Mouse (Mus musculus) intestine, embryonic 16.5 days (tissue): ENCODE data around the gene Dlgap4. TPM values are rescaled to one million over a fixed set of nuclear protein-coding genes. Genes with fewer than 3 reads are reported as not detected.

Experiments used
- ATAC-seq: fragments of 200-750 bp; cut with Nextera tagmentation; 2 replicates; pipeline ENCODE4 v1.8.0; 2017; ENCODE audit warnings: moderate TSS enrichment, moderate library complexity
- H3K27ac ChIP-seq: fragments of 300-500 bp; sonication (generic); 2 replicates; pipeline ENCODE4 v1.5.1; 2014; ENCODE audit warnings: mild to moderate bottlenecking, low read length
- H3K27me3 ChIP-seq: fragments of 300-500 bp; sonication (generic); replicated peaks from 2 replicates; pipeline ENCODE4 v1.6.1; 2014; ENCODE audit warnings: low read length, control low read depth, mixed read lengths; ENCODE audit not compliant: control insufficient read depth, insufficient read depth
- H3K36me3 ChIP-seq: fragments of 300-500 bp; sonication (generic); 2 replicates; pipeline ENCODE4 v1.6.1; 2014; ENCODE audit warnings: low read length, control low read depth; ENCODE audit not compliant: control insufficient read depth, insufficient read depth
- H3K4me1 ChIP-seq: fragments of 300-500 bp; sonication (generic); 2 replicates; pipeline ENCODE4 v1.6.1; 2014; ENCODE audit warnings: low read length, control low read depth, mixed read lengths; ENCODE audit not compliant: control insufficient read depth, insufficient read depth
- H3K4me2 ChIP-seq: fragments of 300-500 bp; sonication (generic); 2 replicates; pipeline ENCODE4 v1.6.1; 2014; ENCODE audit warnings: low read depth, low read length, control low read depth
- H3K4me3 ChIP-seq: fragments of 300-500 bp; sonication (generic); 2 replicates; pipeline ENCODE4 v1.5.1; 2014; ENCODE audit warnings: mild to moderate bottlenecking, low read length
- H3K9ac ChIP-seq: fragments of 300-500 bp; sonication (generic); 2 replicates; pipeline ENCODE4 v1.6.1; 2014; ENCODE audit warnings: low read depth, low read length
- H3K9me3 ChIP-seq: fragments of 300-500 bp; sonication (generic); 2 replicates; pipeline ENCODE4 v1.6.1; 2016; ENCODE audit warnings: low read length, control low read depth; ENCODE audit not compliant: control insufficient read depth
- WGBS: fragments of 180-500 bp; shearing (Covaris S2); extraction: QIAGEN DNeasy Blood & Tissue Kit; methylation state at CpG from one replicate; pipeline ENCODE4 v1.1.7; 2014; 5-methylcytosine and 5-hydroxymethylcytosine counted together
- polyA plus RNA-seq: library from polyadenylated mRNA; unstranded; fragments of >200 nt; fragmentation: Nextera tagmentation; extraction: Ambion mirVana; gene quantifications from 2 replicates; pipeline ENCODE4 v1.2.1, GENCODE M21; 2015

Dlgap4 gene
- polyA plus RNA-seq, 1 experiment from 2014 or later = 52.6 TPM

DNA sequence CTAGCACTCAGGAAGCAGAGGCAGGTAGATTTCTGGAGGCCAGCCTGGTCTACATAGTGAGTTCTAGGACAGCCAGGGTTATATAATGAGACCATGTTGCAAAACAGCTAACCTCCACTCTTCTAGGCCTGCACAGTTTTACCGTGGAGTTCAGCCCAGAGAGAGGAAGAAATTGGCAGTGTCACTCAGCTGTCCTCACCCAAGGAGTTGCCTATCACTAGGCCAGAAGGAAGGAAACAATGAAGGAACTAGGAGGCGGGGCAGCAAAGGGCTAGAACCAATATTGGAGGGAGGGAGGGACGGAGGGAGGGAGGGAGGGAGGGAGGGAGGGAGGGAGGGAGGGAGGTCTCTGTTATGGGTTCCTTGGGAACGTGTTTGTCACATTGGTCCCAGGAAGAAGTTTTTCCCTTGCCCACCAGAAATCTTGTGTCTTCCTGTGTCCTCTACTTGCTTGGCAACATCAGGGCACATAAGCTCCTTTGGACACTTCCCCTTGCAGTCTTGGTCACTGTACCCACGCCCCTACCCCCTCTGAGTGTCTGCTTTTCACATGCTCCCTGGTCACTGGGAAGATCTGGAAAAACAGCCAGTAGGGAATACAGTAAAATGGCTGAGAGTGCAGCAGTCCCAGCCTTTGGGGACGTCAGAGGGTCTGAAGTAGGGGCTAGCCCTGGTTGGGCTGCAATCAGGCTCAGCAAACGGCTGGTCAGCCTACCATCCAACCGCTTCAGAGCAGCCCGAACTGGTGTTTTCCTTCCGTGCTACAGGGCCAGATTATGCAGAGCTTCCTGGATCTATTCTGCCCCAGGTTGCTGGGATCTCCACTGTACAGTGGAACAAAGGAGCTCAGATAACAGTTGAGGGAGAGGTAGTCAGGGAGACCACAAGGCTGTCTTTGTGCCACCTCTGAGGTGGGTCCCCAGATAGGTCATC is 116.3 kb downstream of the Dlgap4 start:
- Histone ChIP-seq H3K4me3 (peak overlapping the region; percentile 26), H3K9me3 (no peaks in the 10 kb centered on the region), H3K4me2 (peak overlapping the region; percentile 45), H3K9ac (peak overlapping the region; percentile 32), H3K27ac (peak overlapping the region; percentile 72), H3K4me1 (peaks cover 63% of the 10 kb centered on the region), H3K27me3 (no peaks in the 10 kb centered on the region), H3K36me3 (no peaks in the 10 kb centered on the region)
- ATAC-seq = peak; percentile 22; the same call in 1 of the 2 replicates
- 47% methylated on average over 9 of the region's 10 CpGs for WGBS

DNA sequence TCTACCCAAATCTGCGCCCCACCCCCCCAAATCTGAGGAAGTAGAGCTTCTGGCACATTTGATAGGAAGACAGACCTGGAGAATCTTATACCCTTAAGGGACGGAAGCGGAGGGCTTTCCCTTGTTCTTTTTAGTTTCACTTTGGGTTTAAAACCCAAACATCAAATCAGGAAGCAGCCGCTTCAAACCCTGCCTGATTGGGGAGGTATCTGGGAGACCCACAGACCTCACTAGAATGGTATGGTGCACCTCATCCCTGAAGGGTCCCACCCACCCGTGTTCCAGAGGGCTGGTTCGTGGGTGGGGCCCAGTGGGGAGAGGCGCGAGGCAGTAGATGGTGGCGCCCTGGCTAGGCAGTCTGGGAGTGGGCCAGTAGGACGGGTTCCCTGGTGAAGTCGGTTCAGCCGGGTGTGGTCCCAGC is 117.0 kb downstream of the Dlgap4 start:
- Histone ChIP-seq H3K4me2 (peak overlapping the region; percentile 45), H3K9me3 (no peaks in the 10 kb centered on the region), H3K4me3 (peak overlapping the region; percentile 26), H3K4me1 (peaks cover 58% of the 10 kb centered on the region), H3K27me3 (no peaks in the 10 kb centered on the region), H3K9ac (peak overlapping the region; percentile 52), H3K36me3 (no peaks in the 10 kb centered on the region), H3K27ac (peak overlapping the region; percentile 72)
- 0 out of 2 replicates have a peak, but pooled peaks have one; percentile 4 for ATAC-seq
- WGBS = 57% methylated on average over 12 of the region's 12 CpGs

DNA sequence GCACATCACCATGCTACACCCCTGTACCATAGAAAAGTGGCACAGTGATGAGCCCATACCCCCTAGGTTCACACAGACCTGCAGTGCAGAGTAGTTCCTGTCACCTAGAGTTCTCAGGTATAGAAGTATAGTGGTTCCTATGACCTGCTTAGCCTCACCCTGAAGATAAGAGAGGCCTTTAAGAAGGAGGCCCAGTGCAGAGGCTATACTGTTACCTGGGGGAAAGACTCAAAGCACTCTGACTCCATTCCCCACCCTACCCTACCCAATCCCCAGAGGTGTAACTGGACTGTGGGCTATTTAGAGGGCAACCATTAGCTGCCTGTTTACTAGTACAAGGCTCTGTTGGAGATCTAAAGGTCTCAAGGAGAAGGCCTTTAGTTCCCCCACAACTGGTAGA is 118.1 kb downstream of the Dlgap4 start:
- no peak overlapping the region for H3K4me3 ChIP-seq

DNA sequence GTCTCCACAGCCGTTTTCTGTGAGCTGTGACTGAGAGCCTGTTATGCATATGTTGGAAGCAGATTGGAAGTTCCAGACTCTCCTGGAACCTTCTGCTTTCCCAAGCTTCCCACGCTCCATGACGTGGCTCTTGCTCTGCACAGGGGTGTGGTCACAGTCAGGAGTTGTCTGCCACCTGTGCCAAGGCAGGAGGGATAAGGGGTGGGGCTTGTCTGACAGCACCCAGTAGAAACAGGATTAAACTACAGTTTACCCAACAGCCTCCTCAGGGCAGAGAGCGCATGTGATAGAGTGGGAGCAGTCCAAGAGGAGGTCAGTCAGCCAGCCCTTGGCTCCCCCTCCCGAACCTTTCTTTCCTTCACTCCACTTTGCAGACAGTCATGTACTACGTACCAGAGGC is 118.6 kb downstream of the Dlgap4 start:
- no peak overlapping the region for H3K4me3 ChIP-seq
- WGBS = 51% methylated on average over 6 of the region's 6 CpGs
- H3K27me3 ChIP-seq = no peaks in the 10 kb centered on the region
- H3K9me3 ChIP-seq = no peaks in the 10 kb centered on the region
- H3K9ac ChIP-seq = no peak overlapping the region
- ATAC-seq = peak; percentile 87
- H3K4me2 ChIP-seq = 0 out of 2 replicates have a peak overlapping the region, but pooled peaks have one; percentile 11
- H3K27ac ChIP-seq = peak overlapping the region; percentile 88
- no peaks in the 10 kb centered on the region for H3K36me3 ChIP-seq
- peaks cover 57% of the 10 kb centered on the region for H3K4me1 ChIP-seq

More for the DNA sequence above, 118.1 kb downstream of the Dlgap4 start:
- Histone ChIP-seq H3K27ac (peak overlapping the region; percentile 88), H3K9me3 (no peaks in the 10 kb centered on the region), H3K36me3 (no peaks in the 10 kb centered on the region), H3K4me1 (peaks cover 58% of the 10 kb centered on the region), H3K4me2 (0 out of 2 replicates have a peak overlapping the region, but pooled peaks have one; percentile 11), H3K27me3 (no peaks in the 10 kb centered on the region), H3K9ac (no peak overlapping the region)
- ATAC-seq = peak; percentile 65

DNA sequence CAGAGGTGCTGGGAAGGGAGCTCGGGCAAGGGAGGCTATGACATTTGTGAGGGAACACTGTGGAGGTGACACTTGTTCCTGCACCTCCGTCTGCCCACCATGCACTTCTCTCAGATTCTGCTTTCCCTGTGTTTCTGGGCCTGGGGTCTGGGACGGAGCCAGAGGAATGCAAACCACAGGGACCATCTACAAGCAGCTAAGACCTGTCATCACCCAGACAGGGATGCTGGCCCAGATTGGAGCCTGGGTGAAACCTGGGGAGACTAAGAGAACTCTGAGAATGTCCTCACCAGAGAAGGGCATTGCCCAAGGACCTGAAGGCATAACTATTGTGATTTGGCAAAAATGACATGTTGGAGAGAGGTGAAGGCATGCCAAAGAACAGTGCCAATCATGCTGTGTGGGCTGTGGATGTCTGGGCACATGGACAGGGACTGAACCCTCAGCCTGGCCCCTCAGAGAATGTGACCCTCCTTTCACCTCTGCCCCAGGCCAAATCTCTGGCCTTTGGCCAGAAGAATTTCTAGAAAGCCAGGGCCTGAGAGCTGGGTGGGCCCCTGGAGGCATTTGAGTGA is 122.3 kb downstream of the Dlgap4 start:
- Histone ChIP-seq H3K27me3 (no peaks in the 10 kb centered on the region), H3K36me3 (no peaks in the 10 kb centered on the region), H3K4me1 (peaks cover 42% of the 10 kb centered on the region), H3K9me3 (no peaks in the 10 kb centered on the region), H3K9ac (no peak overlapping the region; the same call in 1 of the 2 replicates), H3K4me3 (no peak overlapping the region), H3K27ac (no peak overlapping the region), H3K4me2 (no peak overlapping the region)
- no peak for ATAC-seq
- WGBS = 79% methylated on average over 3 of the region's 3 CpGs

DNA sequence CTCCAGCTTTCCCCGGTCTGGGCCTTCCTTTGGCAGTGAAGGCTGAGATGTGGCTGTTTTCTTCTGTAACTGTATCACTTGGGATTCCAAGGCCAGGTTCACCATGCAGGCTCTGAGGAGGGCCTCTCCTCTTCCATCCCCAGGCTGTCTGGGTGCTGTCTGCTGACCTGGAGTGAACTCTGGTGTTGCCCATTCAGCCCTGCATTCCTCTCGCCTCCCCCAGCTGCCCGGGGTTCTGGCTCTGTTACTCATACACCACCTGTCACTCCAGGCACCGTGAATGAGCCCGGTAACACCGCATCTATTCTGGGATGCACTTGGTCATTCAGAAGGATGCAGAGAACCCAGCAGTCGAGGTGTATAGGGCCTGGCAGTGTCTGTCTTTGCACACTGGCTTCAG is 123.3 kb downstream of the Dlgap4 start:
- H3K9me3 ChIP-seq = no peaks in the 10 kb centered on the region
- no peaks in the 10 kb centered on the region for H3K36me3 ChIP-seq
- H3K9ac ChIP-seq = no peak overlapping the region
- H3K27me3 ChIP-seq = no peaks in the 10 kb centered on the region
- no peak overlapping the region for H3K4me3 ChIP-seq
- no peak overlapping the region for H3K4me2 ChIP-seq
- H3K27ac ChIP-seq = no peak overlapping the region
- ATAC-seq = no peak
- peaks cover 43% of the 10 kb centered on the region for H3K4me1 ChIP-seq
- WGBS = 36% methylated on average over 7 of the region's 7 CpGs

DNA sequence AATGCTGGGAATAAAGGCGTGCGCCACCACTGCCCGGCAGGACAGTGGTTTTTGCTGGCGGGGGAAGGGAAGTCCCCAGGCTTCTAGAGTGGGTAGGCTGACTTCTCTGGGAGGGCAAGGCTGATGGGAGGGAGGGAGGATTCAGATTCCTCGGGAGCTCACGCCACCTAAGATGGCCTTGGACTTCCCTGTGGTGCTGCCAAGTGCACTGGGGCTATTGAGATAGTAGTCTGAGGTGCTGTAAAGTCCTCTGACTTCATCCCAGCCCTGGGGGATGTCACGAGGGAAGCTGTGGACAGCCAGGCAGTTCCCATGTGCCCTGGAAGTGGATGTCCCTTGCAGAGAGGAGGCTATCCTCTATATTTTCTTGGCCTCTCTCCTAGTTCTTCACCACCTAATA is 124.5 kb downstream of the Dlgap4 start:
- Histone ChIP-seq H3K27me3 (no peaks in the 10 kb centered on the region), H3K27ac (no peak overlapping the region), H3K9ac (no peak overlapping the region), H3K9me3 (no peaks in the 10 kb centered on the region), H3K4me1 (peaks cover 42% of the 10 kb centered on the region), H3K4me3 (no peak overlapping the region), H3K4me2 (no peak overlapping the region), H3K36me3 (no peaks in the 10 kb centered on the region)
- ATAC-seq = peak; percentile 45
- WGBS = 70% methylated on average over 7 of the region's 7 CpGs

DNA sequence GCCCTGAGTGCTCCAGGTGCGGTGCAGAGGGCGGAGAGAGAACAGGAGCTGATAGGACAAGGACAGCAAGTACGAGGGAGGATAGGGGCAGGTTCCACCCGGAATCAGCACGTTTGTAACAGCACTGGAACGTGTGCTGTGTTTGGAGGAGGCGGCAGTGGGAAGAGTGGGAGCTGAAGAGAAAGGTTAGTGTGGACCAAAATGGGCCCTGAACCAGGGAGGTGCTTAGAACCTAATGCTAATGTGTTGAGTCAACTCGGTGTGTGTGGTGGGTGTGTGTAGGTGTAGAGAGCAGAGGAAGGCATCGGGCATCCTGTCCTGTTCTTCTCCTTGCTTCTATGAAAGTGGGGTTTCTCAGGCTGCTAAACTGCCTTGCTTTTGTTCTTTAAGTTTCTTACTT is 127.8 kb downstream of the Dlgap4 start:
- H3K9ac ChIP-seq = 0 out of 2 replicates have a peak overlapping the region, but pooled peaks have one; percentile 14
- no peak overlapping the region for H3K4me3 ChIP-seq
- peaks cover 33% of the 10 kb centered on the region for H3K4me1 ChIP-seq
- H3K4me2 ChIP-seq = no peak overlapping the region
- 64% methylated on average over 9 of the region's 9 CpGs for WGBS
- no peaks in the 10 kb centered on the region for H3K27me3 ChIP-seq
- H3K9me3 ChIP-seq = no peaks in the 10 kb centered on the region
- peak; percentile 14; the same call in 1 of the 2 replicates for ATAC-seq
- no peak overlapping the region for H3K27ac ChIP-seq
- H3K36me3 ChIP-seq = 0 out of 2 replicates have a peak, but pooled peaks cover 3% of the 10 kb centered on the region

DNA sequence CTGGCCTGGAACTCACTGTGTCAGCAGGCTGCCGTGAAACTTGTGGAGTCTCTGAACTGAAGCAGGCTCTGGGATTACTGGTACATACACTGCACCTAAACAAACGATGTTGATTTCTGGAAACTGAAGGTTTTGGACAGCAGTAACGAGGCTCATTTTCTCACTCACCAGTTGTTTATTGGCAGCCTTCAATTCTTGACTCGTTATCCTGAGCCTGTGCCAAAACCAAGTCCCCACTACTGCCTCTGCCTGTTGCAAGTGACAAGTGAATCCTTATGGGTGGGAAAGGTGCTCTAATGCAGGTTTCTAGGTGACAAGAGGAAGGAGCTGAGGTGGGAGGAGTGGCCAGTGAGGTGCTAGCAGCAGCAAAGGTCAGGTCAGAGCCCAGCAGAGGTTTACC is 128.5 kb downstream of the Dlgap4 start:
- 40% methylated on average over 4 of the region's 4 CpGs for WGBS
- no peak overlapping the region for H3K4me2 ChIP-seq
- H3K27me3 ChIP-seq = no peaks in the 10 kb centered on the region
- 0 out of 2 replicates have a peak overlapping the region, but pooled peaks have one; percentile 6 for H3K9ac ChIP-seq
- ATAC-seq = no peak
- no peak overlapping the region for H3K4me3 ChIP-seq
- H3K27ac ChIP-seq = no peak overlapping the region
- H3K36me3 ChIP-seq = 0 out of 2 replicates have a peak, but pooled peaks cover 3% of the 10 kb centered on the region
- H3K4me1 ChIP-seq = peaks cover 26% of the 10 kb centered on the region
- no peaks in the 10 kb centered on the region for H3K9me3 ChIP-seq
